Mouse (Mus musculus): ENCODE results near the gene Patl2.

Patl2 gene

DNA sequence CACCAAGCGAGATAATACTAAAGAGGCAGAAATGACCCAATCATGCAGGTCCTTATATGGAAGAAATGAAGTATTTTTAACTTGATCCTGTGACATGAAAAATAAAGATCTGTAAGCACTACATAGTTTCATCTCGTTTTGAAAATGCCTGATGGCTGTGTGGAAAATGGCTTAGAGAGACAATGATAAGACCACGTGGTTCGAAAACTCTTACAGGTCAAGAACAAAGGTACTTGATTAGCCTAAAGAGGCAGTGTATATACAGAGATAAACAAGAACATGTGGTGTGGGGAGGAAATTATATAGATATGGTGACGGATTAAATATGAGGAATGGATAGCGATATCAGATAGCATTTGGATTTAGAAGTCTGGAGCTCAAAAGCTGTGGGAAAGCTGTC lies 14.7 kb downstream of the Patl2 start:
- no peak for DNase-seq (ENCODE audit: low spot score)

DNA sequence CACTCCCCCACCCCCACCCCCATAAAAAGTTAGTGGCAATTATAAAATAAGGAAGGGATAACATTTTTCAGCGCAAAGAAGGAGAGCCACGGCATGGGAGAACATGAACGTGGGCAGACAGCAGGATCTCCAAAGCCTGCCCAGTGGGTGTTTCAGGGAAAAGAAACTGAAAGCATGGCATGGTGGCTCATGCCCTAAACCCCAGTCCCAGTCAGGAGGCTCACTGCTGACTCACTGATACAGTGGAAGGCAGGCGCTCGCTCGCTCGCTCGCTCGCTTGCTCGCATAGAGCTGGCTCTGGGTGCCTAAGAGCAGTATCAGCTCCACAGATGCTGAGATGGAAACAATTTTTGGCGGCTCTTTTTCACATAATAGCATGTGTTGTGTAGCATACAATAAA lies 21.7 kb downstream of the Patl2 start:
- no peak for DNase-seq (ENCODE audit: low spot score)

DNA sequence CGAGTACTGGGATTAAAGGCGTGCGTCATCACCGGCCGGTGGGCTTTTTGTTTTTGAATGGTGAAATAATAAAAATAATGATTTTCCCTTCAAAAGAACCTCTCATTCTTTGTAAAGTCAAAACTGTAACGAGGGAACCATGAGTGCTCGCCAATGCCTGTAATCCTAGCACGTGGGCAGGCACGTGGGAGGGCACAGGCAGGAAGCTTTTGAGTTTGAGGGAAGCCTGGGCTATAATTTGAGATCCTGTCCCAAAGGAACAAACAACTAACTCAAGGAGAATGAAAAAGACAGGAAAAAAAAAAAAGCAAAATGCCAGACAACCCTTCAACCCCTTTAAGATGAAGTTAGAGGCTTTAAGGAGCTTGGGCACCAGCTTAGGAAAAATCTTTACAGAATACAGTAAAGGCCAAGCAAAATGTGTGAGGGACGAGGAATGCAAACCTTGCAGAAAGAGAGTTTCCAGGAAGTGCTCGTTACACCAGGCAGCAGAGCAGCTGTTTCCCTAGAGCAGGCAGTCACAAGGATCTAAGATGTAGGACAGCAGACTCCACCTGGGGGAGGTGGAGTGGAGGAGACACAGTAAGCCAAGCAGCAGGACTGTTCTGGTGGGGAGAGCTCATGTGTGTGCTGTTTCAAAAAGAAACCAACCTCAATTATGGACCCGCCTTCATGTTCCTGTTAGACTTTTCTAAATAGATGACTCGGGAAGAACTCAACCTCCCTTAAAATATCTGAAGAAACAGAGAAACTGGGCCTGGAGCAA lies 22.4 kb downstream of the Patl2 start:
- no peak for DNase-seq (ENCODE audit: low spot score)

DNA sequence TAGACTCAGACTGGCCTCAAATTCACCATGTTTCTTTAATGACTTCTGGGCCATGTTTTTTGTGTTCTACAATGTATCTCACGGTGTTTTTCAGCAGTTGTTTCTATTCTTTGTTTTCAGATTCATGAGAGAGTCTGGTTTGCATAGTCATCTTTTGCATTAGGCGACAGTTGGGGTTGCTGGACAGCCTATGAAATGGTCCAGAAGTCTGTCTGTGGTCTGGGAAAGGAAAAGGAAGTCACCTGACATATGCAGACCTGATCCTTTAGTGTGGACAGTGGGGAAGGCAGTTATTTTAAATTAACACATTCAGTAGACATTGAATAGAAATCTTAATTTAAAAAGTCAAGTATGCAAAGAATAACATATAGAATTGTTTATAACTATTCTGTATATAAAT lies 23.5 kb downstream of the Patl2 start:
- no peak for DNase-seq (ENCODE audit: low spot score)

DNA sequence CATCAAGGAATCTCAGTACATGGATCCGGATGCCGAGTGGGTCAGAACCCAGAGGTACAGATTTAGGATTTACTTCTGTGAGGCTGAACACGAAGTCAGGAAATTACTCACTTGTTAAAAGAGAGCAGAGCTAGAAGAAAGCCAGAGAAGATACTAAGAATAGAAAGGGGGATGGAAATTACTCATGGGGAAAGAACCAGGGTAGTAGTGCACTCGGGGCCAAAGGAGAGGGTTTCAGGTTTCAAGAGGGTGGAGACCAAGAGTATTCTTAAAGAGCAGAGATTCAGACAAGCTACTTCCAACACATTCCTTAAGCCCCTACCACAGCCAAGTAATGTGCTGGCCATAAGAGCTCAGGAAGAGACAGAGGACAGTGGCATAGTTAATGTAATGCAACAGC lies 24.4 kb downstream of the Patl2 start:
- no peak for DNase-seq (ENCODE audit: low spot score)

DNA sequence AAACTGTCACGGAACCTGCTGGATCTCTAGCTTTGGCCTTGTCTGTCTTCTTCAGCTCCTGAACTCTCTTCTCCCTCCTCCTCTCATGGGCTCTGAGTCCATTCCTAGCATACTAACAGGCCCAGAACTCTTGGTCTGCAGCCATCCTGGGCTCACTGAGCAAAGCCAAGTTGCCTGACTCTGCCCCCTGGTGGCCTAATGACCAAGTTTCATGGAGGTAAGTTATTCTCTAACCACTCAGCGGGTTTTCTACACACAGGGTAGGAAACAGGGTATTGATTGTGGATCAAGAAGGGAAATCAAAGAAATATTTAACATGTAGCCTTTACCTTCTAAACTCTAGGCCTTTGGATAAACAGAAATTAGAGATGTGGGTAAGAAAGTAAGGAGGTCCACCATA lies 25.3 kb downstream of the Patl2 start, which contains the start of gene Trim69:
Gene Trim69 (plus strand): TSS at position 21 of the 400 bp plus-strand sequence.
- DNase-seq (ENCODE audit: low spot score) = peak; percentile 83

DNA sequence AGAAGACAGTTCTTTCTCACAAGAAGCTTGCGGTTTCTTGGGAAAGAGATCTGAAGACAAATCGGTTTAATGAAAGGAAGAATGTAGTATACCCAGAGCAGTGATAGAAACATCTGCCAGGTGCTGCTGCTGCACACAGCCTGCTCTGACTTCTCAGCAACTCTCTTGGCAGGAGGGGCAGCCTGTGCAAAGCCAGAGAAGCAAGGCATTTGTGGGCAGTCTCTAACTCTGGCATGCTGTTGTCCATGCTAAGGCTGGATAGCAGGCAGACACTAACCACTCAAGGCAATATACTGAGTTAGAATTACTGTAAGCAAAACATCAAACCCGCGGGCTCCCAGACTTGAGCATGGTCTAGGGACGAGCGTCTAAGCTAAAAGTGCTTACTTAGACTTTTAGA lies 26.3 kb downstream of the Patl2 start:
- no peak for DNase-seq (ENCODE audit: low spot score)

DNA sequence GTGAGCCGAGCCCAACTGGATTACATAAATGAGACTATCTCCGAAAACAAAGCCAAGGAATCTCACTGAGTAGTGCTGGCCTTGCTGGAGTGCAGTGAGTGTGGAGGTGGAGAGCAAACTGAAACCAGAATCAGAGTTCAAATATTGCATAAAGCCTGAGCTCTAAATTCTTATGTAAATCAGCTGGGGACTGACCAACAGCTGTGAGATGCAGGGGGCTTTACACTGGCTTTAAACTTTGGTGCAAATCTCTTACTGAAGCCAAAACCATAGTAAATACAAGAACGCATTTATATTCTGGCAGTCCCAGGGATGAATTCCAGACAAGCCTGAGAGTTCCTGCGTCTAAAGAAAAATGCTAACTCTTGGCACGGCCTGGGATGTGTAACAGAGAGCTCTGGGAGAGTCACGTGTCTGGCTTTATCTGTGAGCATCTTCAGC lies 27.6 kb downstream of the Patl2 start:
- DNase-seq (ENCODE audit: low spot score) = no peak

DNA sequence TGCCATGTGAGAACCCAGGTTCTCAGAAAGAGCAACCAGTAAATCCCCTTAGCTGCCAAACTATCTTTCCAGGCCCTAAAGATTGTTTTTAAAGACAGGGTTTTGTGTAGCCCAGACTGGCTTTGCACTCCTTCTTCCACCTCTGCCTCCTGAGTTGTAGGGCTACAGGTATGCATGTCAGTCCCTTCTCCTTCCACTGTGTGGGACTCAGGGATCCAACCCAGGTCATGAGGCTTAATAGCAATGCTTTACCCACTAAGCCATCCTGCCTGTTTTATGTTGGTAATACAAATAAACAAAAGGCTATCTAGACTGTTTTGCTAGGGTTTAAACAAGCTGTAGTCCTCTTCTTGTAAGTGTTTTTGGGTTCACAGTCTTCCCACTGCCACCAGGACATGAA lies 28.4 kb downstream of the Patl2 start:
- no peak for DNase-seq (ENCODE audit: low spot score)

DNA sequence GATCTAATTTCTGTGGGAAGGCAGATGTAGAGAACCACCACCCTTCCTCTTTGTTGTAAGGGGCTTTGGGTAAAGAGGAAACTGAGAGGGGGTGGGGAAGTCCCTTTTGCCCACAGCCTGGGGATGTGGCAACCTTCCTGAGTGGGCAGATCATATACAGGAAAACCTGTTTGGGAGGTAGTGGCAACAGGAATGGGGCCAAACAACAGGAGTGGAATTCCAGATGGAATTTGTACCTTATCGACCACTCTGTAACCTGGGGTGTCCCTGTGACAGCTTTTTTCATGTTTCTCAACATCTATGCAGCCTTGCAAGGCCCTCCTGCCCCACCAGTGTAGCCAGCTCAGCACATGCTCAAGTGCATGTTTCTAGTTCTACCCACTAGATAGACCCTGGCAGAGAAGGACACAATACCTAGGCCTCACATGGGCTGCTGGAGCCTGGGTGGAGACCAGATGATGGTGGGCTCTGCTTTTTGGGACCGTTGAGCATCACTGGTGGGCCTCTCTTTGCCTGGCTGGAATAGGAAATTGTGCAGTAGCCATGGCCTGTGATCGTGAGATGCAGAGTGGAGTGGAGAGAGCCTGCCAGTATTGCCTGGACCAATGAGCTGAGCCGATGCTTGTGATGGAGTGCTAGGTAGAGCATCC lies 29.8 kb downstream of the Patl2 start:
- DNase-seq (ENCODE audit: low spot score) = peak; percentile 28

DNA sequence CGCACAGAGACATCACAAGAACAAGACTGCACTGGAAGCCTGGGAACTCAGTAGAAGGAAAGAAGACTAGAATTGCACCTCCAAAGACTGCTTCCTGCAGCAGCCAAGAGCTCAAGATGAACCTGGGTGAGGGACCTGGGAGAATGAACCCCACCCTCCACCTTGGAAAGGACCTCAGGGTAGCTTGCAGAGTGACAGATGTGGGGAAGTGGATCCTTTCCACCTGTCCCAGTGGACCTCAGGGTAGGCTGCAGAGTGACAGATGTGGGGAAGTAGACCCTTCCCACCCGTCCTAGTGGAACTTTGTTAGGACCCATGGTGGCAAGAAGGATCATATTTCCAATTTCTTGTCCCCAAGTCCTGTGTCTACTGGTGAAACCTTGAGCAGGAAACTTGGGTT lies 30.7 kb downstream of the Patl2 start:
- DNase-seq (ENCODE audit: low spot score) = no peak

DNA sequence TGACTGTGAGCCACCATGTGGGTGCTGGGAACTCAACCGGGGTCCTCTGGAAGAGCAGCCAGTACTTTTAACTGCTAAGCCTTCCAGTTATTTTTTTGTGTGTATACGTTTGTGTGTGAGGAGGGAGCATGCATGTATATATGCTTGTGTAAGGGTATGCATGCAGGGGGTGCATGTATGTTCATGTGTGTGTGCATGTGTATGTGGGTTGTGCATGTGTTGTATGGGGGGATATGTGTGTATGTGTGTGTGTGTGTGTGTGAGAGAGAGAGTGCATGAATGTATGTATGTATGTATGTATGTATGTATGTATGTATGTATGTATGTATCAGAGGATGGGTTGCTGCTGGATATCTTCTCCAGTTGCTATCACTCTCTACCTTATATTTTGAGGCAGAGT lies 31.5 kb downstream of the Patl2 start:
- DNase-seq (ENCODE audit: low spot score) = no peak

DNA sequence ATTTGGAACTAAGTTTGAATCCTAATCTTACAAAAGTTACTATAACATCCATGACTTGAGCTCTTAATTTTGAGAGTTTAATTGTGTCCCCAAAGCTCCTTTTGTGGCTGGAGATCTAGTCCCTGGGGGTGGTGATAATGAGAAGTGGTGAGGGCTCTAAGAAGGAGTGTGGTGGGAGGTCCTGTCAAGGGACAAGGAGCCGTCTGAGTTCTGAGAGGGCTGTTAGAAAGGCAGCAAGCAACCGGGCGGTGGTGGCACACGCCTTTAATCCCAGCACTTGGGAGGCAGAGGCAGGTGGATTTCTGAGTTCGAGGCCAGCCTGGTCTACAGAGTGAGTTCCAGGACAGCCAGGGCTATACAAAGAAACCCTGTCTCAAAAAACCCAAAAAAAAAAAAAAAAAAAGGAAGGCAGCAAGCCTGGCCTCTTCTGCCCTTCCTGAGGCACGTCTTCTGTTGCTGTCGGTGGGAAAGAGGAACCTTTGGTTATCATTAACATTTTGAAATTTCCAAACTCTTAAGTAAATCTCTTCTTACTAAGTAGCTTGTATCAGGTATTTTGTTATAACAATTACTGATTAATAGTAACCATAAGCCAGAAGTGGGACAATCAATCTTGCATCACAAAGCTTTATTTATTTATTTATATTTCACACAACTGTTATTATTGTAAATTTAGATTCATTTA lies 32.2 kb downstream of the Patl2 start:
- no peak for DNase-seq (ENCODE audit: low spot score)

DNA sequence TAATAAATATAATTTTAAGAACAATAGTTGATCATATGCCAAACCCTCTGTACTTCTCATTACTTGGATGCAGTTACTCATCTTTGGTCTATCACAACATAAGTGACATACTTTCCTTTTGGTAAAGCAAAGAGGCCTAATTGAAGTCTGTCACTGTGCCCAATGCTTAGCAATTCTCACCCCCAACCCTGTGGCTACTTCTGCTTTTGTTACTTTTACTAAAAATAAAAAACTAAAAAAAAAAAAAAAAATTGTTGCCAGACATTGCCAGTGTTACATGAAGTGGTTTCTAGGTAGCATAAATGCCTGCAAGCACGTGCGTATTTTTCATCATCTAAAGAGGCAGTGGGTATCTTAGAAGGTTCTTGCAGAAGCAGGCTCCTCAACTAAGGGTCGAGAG lies 33.1 kb downstream of the Patl2 start:
- DNase-seq (ENCODE audit: low spot score) = no peak

DNA sequence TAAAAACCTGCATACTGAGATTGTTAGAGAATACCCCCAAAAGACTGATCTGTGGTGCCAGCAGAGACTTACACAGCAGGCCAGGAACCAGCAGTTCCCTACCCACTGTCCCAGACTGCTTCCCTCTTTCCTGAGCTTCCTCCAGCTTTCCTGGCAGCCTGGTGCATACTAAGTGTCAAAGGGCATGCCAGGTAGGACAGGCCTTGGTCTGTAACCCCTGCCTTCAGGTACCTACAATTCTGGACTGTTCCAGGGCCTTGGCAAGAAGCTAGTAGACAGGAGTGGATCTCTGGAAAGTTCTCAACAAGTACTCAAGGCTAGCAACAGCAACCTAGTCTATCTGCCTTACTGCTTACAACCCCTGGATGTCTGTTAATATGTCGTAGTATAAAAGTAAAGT lies 34.8 kb downstream of the Patl2 start:
- no peak for DNase-seq (ENCODE audit: low spot score)

DNA sequence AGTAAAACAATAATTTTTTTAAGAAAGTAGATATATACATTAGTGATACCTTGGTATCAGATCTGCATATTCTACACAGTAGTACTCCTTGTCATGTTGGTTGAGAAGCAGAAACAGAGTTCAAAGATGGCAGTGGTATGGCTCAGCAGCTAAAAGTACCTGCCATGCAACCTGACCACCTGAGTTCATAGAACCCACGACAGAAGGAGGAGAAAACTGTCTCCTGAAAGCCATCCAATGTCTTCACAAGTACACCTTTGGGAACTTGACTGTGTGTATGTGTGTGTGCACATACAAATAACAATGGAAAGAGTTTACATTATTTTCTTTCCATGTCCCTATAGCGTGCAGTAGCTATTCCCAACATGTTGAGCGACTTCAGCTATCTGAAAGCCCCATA lies 36.3 kb downstream of the Patl2 start:
- DNase-seq (ENCODE audit: low spot score) = no peak

DNA sequence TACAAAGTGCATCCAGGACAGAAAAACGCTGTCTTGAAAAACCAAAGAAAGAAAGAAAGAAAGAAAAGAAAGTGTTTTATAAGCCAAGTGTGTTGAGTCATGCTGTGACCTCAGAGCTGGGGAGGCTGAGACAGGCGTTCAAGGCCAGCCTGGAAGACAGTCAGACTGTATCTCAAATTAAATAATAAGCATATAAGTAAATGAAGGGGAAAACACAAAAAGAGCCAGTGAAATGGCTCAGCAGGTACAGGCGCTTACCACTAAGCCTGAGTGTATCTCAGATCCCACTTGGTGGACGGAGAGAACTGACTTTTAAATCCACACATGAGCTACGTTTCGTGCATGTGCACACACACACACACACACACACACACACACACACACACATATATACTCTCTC lies 36.7 kb downstream of the Patl2 start:
- no peak for DNase-seq (ENCODE audit: low spot score)

DNA sequence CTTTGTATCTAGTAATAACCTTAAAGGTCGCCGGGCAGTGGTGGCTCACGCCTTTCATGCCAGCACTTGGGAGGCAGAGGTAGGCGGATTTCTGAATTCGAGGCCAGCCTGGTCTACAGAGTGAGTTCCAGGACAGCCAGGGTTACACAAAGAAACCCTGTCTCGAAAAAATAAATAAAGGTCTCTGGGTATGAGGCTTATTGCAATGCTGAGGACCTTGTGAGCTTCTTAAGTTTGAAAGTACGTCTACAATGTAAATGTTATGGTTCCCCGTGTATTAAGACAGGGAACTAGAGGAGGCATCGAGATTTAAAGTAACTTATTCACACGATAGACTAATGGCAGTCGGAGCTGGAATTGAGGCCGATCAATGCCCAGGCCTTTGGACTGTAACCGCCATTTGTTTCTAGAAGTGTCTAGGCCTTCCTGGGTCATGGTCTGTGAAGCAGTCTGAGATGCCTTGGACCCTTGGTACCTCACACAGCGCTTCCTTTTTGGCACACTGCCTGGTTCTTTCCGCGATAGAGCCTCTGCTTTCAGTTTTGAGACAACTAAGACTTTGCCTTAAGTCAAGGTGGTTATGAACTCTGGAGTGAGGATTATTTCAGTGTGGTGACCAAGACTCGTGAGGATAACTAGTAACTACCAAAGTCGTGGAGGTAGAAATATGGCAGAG lies 37.6 kb downstream of the Patl2 start:
- peak; percentile 63 for DNase-seq (ENCODE audit: low spot score)

DNA sequence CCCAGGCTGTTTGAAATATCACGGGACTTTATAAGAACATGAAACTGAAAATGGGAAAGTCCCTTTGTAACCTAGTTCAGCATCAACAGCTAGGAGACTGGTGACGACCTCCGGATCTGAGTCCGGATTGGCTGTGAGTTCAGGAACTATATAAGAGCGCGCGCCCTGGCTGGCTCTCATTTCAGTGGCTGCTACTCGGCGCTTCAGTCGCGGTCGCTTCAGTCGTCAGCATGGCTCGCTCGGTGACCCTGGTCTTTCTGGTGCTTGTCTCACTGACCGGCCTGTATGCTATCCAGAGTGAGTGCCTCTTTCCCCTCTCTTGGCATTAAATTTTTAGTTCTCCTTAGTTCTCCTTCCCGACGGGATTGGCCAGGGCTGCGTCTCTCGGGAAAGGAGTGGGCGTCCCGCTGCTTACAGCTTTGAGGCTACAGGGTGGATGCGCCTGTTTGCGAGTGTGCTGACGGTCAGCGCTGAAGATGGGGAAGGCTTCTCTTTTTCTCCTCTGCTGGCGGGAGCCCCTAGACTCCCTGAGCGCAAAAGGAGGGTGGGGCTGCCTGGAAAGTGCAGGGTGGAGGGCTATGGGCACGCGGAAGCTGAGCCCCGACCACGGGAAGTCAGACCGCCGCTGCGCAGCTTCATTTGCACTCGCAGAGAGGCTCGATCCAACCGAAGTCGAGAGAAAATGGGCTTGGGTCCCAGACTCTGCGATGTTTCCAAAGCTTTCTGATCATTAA lies 38.3 kb downstream of the Patl2 start, which contains the start of gene B2m:
Gene B2m (plus strand): TSS at position 179 of the 734 bp plus-strand sequence.
- DNase-seq (ENCODE audit: low spot score) = peak; percentile 97

DNA sequence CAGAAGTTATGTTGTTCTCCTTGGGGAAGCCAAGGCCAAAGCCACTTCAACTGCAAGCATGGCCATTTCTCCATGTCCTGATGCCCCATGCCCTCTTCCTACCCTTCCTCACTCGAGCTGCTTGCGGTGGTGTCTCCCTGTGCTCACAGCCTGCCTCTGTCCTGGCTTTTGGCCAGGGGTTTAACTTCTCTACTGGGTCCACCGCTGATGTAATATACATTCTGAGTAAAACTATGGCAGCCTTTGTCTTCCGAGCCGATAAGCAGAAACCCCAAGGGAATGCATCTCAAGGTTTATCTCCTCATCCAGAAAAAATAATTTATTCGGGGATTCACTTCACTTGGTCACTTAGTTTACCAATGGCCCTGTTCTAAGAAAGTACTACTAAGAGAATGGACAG lies 39.3 kb downstream of the Patl2 start:
- peak; percentile 55 for DNase-seq (ENCODE audit: low spot score)

DNA sequence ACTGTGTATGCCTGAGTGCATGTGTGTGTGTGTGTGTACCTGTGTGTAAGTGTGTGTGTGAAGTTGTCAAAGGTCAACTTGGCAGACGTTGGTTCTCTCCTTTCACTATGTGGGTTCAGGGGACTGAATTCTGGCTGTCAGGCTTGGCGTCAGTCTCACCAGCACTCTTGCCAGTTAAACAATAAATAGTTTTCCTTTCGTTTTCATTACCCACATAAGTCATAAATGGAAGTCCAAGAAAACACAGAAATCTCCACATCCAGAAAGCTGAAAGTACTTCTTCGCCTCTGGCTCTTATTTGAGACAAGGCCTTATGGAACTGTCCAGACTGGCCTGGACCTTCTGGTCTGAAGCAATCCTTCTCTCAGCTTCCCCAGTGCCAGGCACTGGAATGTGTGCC lies 40.2 kb downstream of the Patl2 start:
- no peak for DNase-seq (ENCODE audit: low spot score)

DNA sequence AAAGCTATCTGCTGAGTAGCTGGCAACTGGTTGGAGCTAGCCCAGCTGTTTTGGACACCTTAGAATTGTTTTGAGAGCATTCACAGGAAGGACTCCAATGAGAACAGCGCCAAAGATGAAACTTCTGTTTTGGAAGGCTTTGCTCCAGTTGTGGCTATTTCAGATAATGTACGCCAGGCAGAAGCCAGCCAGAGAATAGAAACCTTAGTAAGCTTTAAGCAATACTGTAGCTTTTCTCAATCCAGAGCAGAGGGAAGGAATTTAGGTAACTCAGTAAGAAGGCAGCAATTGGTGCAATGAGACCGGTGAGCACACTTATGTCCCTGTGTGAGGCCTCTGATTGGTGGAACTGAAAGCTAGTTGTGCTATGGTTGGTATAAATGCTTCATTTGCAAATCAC lies 42.9 kb downstream of the Patl2 start:
- DNase-seq (ENCODE audit: low spot score) = no peak

Data from layer of hippocampus, adult 11-12 months (tissue).